Mouse (Mus musculus) ovary, adult 18-20 months (tissue): ENCODE results near the gene Trpm5.
A peak's percentile ranks its signal among the peaks of the same experiment; 100 is the strongest.

ENCODE experiments used
- DNase-seq: peaks from one replicate; pipeline ENCODE4 v3.0.0; 2022; ENCODE audit warnings: low spot score, mixed read lengths

Gene Trpm5

DNA sequence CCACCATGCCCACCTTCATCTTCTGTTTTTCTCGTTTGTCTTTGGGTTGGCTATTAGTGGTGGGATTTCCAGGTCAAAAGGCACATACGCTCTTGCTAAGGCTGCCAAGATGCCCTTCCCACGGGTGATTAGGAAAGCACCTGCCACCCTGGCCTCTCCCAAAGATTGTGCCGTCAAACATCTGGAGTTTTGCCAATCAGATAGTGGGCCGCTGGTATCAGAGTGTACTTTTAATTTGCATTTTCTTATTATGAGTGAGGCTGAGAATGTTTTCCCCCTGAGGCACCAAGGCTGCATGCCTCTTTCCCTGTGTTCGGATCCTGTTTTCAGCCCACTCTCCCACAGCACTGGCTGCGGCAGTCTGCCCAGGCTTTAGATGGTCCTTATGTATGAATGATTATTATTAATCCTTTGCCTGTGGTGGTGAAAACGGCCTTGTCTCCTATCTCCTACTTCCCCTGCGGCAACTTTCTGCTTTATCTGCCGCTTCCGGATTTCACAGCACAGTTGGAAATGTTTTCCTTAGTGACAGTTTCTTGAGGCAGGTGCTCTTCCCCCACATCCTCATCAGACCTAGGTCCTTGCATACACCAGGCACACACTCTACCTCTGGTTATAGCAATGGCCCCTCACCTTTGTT lies 10.9 kb upstream of the Trpm5 start:
- no peak for DNase-seq

- DNase-seq: no peak
Measured at GRCm38 (mm10) chr7:143100759-143101158, 6.3 kb upstream of the Trpm5 start.

DNA sequence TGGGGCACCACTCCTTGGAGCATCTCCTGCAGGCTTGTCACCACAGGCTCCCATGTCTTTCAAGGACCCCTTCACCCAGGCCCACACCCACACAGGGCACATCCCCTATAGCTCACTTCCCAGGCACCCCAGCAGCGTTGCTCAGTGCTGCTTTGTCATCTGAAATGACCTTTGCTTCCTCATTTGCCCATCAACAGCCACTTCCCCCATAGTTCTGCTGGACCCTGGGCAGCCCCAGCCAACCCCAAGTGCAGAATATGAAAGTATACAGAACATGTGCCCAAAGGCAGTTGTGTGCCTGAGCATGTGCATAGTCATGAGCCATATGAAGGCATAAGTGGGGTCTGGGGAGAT lies 1.1 kb upstream of the Trpm5 start:
- DNase-seq: no peak

DNA sequence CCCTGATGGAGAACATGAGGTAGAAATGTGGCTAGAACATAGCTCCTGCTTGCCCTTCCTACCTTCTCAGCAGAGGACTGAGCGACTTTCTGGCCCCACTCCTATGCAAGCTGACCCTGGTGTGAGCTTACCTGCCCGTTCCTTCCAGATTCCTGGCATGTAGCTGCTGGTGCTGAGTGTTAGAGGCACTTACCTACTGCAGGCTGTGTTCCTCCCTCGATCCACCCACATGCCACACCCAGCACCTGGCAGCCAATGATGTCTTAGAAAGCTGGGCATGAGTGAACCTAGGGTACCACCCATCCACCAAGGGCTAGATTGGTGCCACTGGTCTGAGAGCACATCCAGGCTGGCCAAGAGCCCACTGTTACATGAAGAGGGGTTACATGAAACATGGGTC lies 595 bp downstream of the Trpm5 start:
- no peak for DNase-seq

DNA sequence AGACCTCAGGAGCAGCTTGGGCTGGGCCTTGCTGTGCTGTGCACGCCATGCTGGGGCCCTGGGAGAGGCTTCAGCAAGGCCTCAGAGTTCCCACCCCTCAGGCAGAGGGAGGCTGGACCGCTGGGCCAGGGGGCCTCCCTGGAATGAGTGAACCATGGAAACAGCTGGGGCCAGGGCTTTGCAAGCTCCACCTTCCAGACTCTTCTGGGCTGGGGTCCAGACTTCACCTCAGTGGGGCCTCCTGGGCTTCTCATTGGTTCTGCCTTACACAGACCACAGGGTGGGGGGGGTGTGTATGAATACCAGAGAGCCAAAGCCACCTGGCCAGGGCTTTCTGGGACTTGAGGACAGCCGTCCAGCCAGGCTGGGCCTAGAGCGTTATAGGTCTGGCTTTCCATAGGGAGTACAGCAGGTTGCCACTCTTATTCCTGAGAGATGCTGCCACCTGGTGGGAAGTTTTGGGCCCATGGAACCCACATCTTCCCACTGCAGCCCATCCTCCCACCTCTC lies 7.3 kb downstream of the Trpm5 start:
- DNase-seq: no peak

- peak; percentile 20 for DNase-seq
Measured at GRCm38 (mm10) chr7:143086366-143086765, 8.1 kb downstream of the Trpm5 start.

- DNase-seq: no peak
Measured at GRCm38 (mm10) chr7:143083708-143084107, 10.7 kb downstream of the Trpm5 start.

GRCm38 (mm10) chr7:143082024-143082423 lies 12.4 kb downstream of the Trpm5 start:
- no peak for DNase-seq

GRCm38 (mm10) chr7:143077351-143077750 lies 17.1 kb downstream of the Trpm5 start:
- DNase-seq: no peak

- no peak for DNase-seq
Measured at GRCm38 (mm10) chr7:143075394-143075793, 19.0 kb downstream of the Trpm5 start.

- DNase-seq: no peak
Measured at GRCm38 (mm10) chr7:143073086-143073485, 21.4 kb downstream of the Trpm5 start.

- no peak for DNase-seq
Measured at GRCm38 (mm10) chr7:143072605-143073004, 21.8 kb downstream of the Trpm5 start.

DNA sequence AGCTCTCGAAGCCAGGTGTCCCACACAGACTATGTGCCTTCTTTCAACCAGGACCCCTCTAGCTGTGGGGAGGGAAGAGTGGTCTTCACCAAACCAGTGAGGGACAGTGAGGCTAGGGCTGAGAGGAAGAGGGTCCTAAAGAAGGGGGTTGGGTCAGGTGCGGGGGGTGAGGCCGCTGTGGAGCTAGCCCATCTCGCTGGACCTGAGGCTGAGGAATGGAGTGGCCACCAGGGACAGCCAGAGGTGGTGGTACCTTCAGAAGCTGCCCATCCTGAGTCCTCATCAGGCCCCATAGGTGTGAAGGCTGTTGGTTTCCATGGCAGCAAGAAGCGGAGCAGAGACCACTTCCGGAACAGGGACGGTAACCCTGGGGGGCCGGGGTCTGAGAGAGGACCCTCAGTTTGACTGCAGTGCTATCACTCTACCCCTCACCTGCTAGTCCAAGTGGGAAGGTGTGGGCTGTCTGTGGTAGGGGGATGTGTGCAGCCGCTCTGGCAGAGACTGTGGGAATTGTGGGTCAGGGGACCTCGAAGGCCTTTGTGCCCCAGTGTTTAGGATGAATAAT lies 23.9 kb downstream of the Trpm5 start:
- DNase-seq: no peak

GRCm38 (mm10) chr7:143069751-143070400 lies 24.6 kb downstream of the Trpm5 start:
- no peak for DNase-seq

GRCm38 (mm10) chr7:143068882-143069591 lies 25.4 kb downstream of the Trpm5 start, which contains the start of gene Tssc4:
Tssc4 (plus strand) TSS chr7:143069249.
- peak; percentile 99 for DNase-seq

DNA sequence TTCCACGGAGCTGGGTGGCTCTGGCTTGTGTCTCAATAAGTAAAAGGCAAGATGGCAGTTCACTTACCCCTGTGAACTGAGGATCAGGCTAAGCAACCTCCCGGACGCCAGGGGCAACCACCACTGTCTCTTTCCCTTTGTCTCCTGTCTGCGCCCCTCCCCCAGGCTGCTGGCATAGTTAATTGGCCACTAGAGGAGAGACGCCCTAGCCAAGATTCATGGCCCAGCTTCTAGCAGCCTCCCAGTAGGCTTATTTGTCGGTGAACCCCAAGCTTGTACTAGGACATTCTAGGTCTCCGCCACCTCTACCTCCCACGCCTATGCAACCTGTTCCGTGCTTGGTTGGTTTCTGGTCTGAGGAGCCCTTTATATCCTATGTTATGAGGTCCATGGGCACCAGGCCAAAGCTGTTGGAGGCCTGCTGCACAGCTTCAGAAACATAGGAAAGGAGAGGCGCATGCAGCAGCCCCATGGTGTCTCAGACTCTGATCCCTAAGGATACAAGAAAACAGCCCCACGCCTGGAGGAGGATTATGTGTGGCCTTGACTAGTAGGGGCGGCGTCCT lies 26.0 kb downstream of the Trpm5 start:
- no peak for DNase-seq

DNA sequence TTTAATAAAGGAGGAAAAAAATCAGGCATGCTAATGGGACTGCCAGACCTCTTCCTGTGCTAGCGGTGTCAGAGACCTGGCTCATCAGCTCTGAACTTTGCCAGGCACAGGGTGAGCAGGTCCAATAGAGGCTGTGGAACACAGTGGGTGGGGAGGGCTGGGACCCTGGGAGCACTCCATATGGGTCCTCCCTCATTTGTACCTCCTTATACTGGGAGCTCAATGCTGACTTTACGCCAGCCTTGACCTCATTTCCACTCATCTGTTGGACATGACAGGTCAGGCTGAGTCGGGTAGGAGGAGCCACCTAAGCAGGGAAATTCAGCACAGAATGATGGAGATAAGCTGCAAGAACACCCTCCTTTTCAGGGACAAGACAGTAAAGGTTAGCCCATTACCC lies 26.5 kb downstream of the Trpm5 start:
- no peak for DNase-seq

GRCm38 (mm10) chr7:143067469-143067868 lies 27.0 kb downstream of the Trpm5 start:
- no peak for DNase-seq

DNA sequence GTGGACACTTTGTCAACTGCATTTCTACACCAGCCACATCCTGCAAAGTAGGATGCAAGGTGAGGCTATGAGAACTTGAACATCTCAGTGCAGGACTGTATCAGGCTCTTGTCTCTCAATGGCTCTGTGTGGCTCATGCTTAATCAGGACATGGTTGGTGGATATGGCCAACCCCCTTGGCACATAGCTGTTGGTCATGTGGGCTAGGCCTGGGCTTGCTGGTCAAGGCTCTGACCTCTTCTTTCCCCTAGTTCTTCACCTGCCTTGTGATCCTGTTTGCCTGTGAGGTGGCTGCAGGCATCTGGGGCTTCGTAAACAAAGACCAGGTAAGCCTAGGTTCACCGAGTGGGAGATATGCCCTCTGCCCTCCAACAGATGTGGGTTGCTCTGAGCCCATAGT lies 28.8 kb downstream of the Trpm5 start:
- DNase-seq: no peak

- no peak for DNase-seq
Measured at GRCm38 (mm10) chr7:143064226-143064625, 30.2 kb downstream of the Trpm5 start.

GRCm38 (mm10) chr7:143062704-143063103 lies 31.7 kb downstream of the Trpm5 start:
- no peak for DNase-seq

- no peak for DNase-seq
Measured at GRCm38 (mm10) chr7:143059202-143059870, 35.1 kb downstream of the Trpm5 start.
